Mouse (Mus musculus) CH12.LX (cell line): ENCODE results near the gene Banf2. TPM values are rescaled to one million over a fixed set of nuclear protein-coding genes. Genes with fewer than 3 reads are reported as not detected.

Experiments
- DNase-seq: peaks from one replicate; pipeline ENCODE4 v3.0.0-alpha.2; 2013; ENCODE audit errors: extremely low read depth
- H3K27ac ChIP-seq: 2 replicates; pipeline ENCODE4 v1.5.1; 2012; ENCODE audit warnings: low read depth, mild to moderate bottlenecking, control low read depth, moderate library complexity; ENCODE audit not compliant: insufficient read depth
- H3K27me3 ChIP-seq: replicated peaks from 2 replicates; pipeline ENCODE3; 2012; ENCODE audit warnings: inconsistent platforms
- H3K36me3 ChIP-seq, 2 experiments: replicated peaks in 1 of 2; 2 replicates each; pipeline versions ENCODE3 to v1.6.1; 2012; ENCODE audit warnings: inconsistent platforms in 1 of 2, low read length in 1 of 2, mild to moderate bottlenecking in 1 of 2, mixed read lengths in 1 of 2, moderate library complexity in 1 of 2; ENCODE audit not compliant: control insufficient read depth in 1 of 2, insufficient read depth in 1 of 2
- H3K4me1 ChIP-seq, 2 experiments: 2 replicates each; pipeline ENCODE4 v1.6.1; 2012; ENCODE audit warnings: inconsistent platforms in 1 of 2, moderate library complexity in 1 of 2; ENCODE audit not compliant: insufficient read depth in 2 of 2, control insufficient read depth in 1 of 2
- H3K4me2 ChIP-seq: 2 replicates; pipeline ENCODE4 v1.6.1; 2012; ENCODE audit warnings: low read depth, mild to moderate bottlenecking, control low read depth; ENCODE audit not compliant: poor library complexity, insufficient read depth, severe bottlenecking
- H3K4me3 ChIP-seq, 3 experiments: fragments of 150-350 bp in 1 of 3; sonication (generic) in 1 of 3; replicated peaks in 1 of 3; 2 replicates each; pipeline versions ENCODE3 to v1.5.1; 2011 to 2012; ENCODE audit warnings: low read depth in 2 of 3, low read length in 2 of 3, mild to moderate bottlenecking in 2 of 3, moderate library complexity in 2 of 3, control low read depth in 1 of 3, improper control_type of control experiment in 1 of 3, inconsistent platforms in 1 of 3, mixed read lengths in 1 of 3; ENCODE audit not compliant: poor library complexity in 1 of 3
- H3K79me2 ChIP-seq: replicated peaks from 2 replicates; pipeline ENCODE4 v1.6.1; 2012; ENCODE audit warnings: mild to moderate bottlenecking, moderate library complexity; ENCODE audit not compliant: control insufficient read depth, poor library complexity, insufficient read depth, severe bottlenecking; ENCODE audit errors: extremely low read depth
- H3K9ac ChIP-seq: 2 replicates; pipeline ENCODE4 v1.6.1; 2012; ENCODE audit warnings: low read depth, mild to moderate bottlenecking, control low read depth, moderate library complexity; ENCODE audit not compliant: insufficient read depth
- H3K9me3 ChIP-seq: replicated peaks from 2 replicates; pipeline ENCODE3; 2012; ENCODE audit warnings: low read length, inconsistent platforms, mixed read lengths
- BHLHE40 ChIP-seq: IDR thresholded peaks from 2 replicates; pipeline ENCODE4 v1.6.1; 2011; ENCODE audit warnings: mild to moderate bottlenecking, low read depth, low read length, improper control_type of control experiment
- CTCF ChIP-seq, 2 experiments: IDR thresholded peaks in 1 of 2; conservative IDR thresholded peaks in 1 of 2; 2 replicates each; pipeline ENCODE4 v1.5.1; 2011 to 2012; ENCODE audit warnings: low read depth in 2 of 2, low read length in 2 of 2, improper control_type of control experiment in 1 of 2, inconsistent platforms in 1 of 2, mild to moderate bottlenecking in 1 of 2, moderate library complexity in 1 of 2
- E2F4 ChIP-seq: IDR thresholded peaks from 2 replicates; pipeline ENCODE4 v1.6.1; 2011; ENCODE audit warnings: low read depth, low read length, improper control_type of control experiment; ENCODE audit not compliant: insufficient replicate concordance
- IRF4 ChIP-seq: IDR thresholded peaks from 2 replicates; pipeline ENCODE4 v1.6.1; 2014; ENCODE audit warnings: low read depth, mild to moderate bottlenecking, inconsistent platforms, low read length, improper control_type of control experiment
- JUN ChIP-seq: IDR thresholded peaks from 2 replicates; pipeline ENCODE4 v1.6.1; 2011; ENCODE audit warnings: low read depth, mild to moderate bottlenecking, low read length, improper control_type of control experiment, moderate library complexity; ENCODE audit not compliant: insufficient read depth
- KAT2A ChIP-seq: IDR thresholded peaks from 2 replicates; pipeline ENCODE4 v1.6.1; 2012; ENCODE audit warnings: low read length, improper control_type of control experiment, inconsistent platforms; ENCODE audit not compliant: insufficient replicate concordance
- MAFK ChIP-seq: IDR thresholded peaks from 2 replicates; pipeline ENCODE4 v1.6.1; 2011; ENCODE audit warnings: low read length, improper control_type of control experiment; ENCODE audit not compliant: insufficient replicate concordance
- MEF2A ChIP-seq: IDR thresholded peaks from 2 replicates; pipeline ENCODE4 v1.6.1; 2014; ENCODE audit warnings: low read depth, mild to moderate bottlenecking, inconsistent platforms, low read length, improper control_type of control experiment, borderline replicate concordance
- MXI1 ChIP-seq: IDR thresholded peaks from 2 replicates; pipeline ENCODE4 v1.6.1; 2011; ENCODE audit warnings: mild to moderate bottlenecking, low read depth, low read length, improper control_type of control experiment
- MYC ChIP-seq: IDR thresholded peaks from 2 replicates; pipeline ENCODE4 v1.6.1; 2011; ENCODE audit warnings: low read depth, mild to moderate bottlenecking, improper control_type of control experiment, low read length
- NELFE ChIP-seq: IDR thresholded peaks from 2 replicates; pipeline ENCODE4 v1.6.1; 2011; ENCODE audit warnings: low read depth, low read length, improper control_type of control experiment
- PAX5 ChIP-seq: IDR thresholded peaks from 2 replicates; pipeline ENCODE4 v1.6.1; 2012; ENCODE audit warnings: low read length, inconsistent platforms, mixed read lengths
- RAD21 ChIP-seq: IDR thresholded peaks from 2 replicates; pipeline ENCODE4 v1.6.1; 2011; ENCODE audit warnings: low read depth, mild to moderate bottlenecking, low read length, improper control_type of control experiment, moderate library complexity
- RCOR1 ChIP-seq: conservative IDR thresholded peaks from 2 replicates; pipeline ENCODE4 v1.6.1; 2012; ENCODE audit warnings: low read depth, mild to moderate bottlenecking, inconsistent platforms, low read length, improper control_type of control experiment
- SMC3 ChIP-seq: IDR thresholded peaks from 2 replicates; pipeline ENCODE4 v1.6.1; 2011; ENCODE audit warnings: low read depth, low read length, improper control_type of control experiment
- TCF12 ChIP-seq: IDR thresholded peaks from 2 replicates; pipeline ENCODE4 v1.6.1; 2014; ENCODE audit warnings: low read depth, mild to moderate bottlenecking, inconsistent platforms, low read length, improper control_type of control experiment
- USF2 ChIP-seq: conservative IDR thresholded peaks from 2 replicates; pipeline ENCODE4 v1.6.1; 2011; ENCODE audit warnings: low read depth, low read length, improper control_type of control experiment
- ZKSCAN1 ChIP-seq: IDR thresholded peaks from 2 replicates; pipeline ENCODE4 v1.6.1; 2012; ENCODE audit warnings: low read depth, inconsistent platforms, low read length, improper control_type of control experiment, borderline replicate concordance
- ZMIZ1 ChIP-seq: IDR thresholded peaks from 2 replicates; pipeline ENCODE4 v1.6.1; 2012; ENCODE audit warnings: low read depth, mild to moderate bottlenecking, inconsistent platforms, low read length, improper control_type of control experiment
- ZNF384 ChIP-seq: IDR thresholded peaks from 2 replicates; pipeline ENCODE4 v1.6.1; 2012; ENCODE audit warnings: low read depth, low read length, improper control_type of control experiment, inconsistent platforms
- dilution Hi-C: fragments of 300-500 bp; cut with MboI; formaldehyde crosslinking; loops from 2 replicates; pipeline ENCODE4 v1.14.3; 2020; ENCODE audit warnings: low sequenced_read_pairs; ENCODE audit not compliant: extremely low pct_unique_long_range_greater_than_20kb, extremely low pct_ligation_motif_present
- in situ Hi-C: fragments of 300-500 bp; cut with MboI; formaldehyde crosslinking; loops from 3 replicates; pipeline ENCODE4 v1.14.3; 2019; ENCODE audit warnings: low sequenced_read_pairs, low pct_ligation_motif_present, low pct_unique_long_range_greater_than_20kb, mixed read lengths
- polyA plus RNA-seq: library from polyadenylated mRNA; unstranded; fragments of >175 nt; gene quantifications from 2 replicates; pipeline ENCODE4 v1.2.1, GENCODE M21; 2012; ENCODE audit warnings: low read depth; ENCODE audit not compliant: insufficient read length
- total RNA-seq, 2 experiments: library from RNA; depleted of rRNA; stranded (reverse); fragments of 300-350 nt in 1 of 2; fragments of >200 nt in 1 of 2; gene quantifications; 2 replicates each; pipeline ENCODE4 v1.2.3; 2012 to 2014

The Banf2 gene
- total and polyA plus RNA-seq, 3 experiments: not detected

GRCm38 (mm10) chr2:144112666-144113065, 79.8 kb downstream of the Banf2 start (continued):
- TF ChIP-seq MYC (peak; percentile 75; the same call in 1 of the 2 replicates), USF2 (no peak), SMC3 (no peak), RAD21 (no peak; the same call in 1 of the 2 replicates), KAT2A (0 out of 2 replicates have a peak, but pooled peaks have one; percentile 49), BHLHE40 (peak; percentile 99), MAFK (peak; percentile 91), CTCF (conservative IDR thresholded peaks at IDR 0.05 in 1 of 2, IDR thresholded peaks at IDR 0.05 in 1 of 2; ENCODE audit: low read depth in 2 of 2, low read length in 2 of 2) (no peak), IRF4 (peak; percentile 96), NELFE (no peak), ZKSCAN1 (no peak), RCOR1 (peak; percentile 99), ZMIZ1 (no peak)

- no peak overlapping the region for H3K4me3 ChIP-seq
- TF ChIP-seq MYC: no peak
- no peak for TF ChIP-seq RCOR1
- no peak for TF ChIP-seq CTCF (conservative IDR thresholded peaks at IDR 0.05 in 1 of 2, IDR thresholded peaks at IDR 0.05 in 1 of 2; ENCODE audit: low read depth in 2 of 2, low read length in 2 of 2)
- no peak for TF ChIP-seq JUN
- no peak for TF ChIP-seq MEF2A
- no peak for TF ChIP-seq MXI1
- no peak for TF ChIP-seq PAX5
- no peak for TF ChIP-seq ZNF384
- no peak for TF ChIP-seq IRF4
- no peak for TF ChIP-seq BHLHE40
- no peak for TF ChIP-seq E2F4
- no peak for TF ChIP-seq TCF12
- no peak overlapping the region for H3K4me2 ChIP-seq
- dilution Hi-C loops: no loop called here
- no peak overlapping the region for H3K27ac ChIP-seq
- H3K9me3 ChIP-seq: peaks cover 9% of the 10 kb centered on the region
- H3K4me1 ChIP-seq: peaks cover 2 to 10% of the 10 kb centered on the region in 2 experiments; a peak in 3 of 4 replicates
- H3K36me3 ChIP-seq: no peaks in the 10 kb centered on the region
- no peak for DNase-seq
- H3K79me2 ChIP-seq: no peaks in the 10 kb centered on the region
- in situ Hi-C loops: loop anchor here (5.0 to 10.0 kb wide), 3 partner anchors 47 to 103 kb away; partner anchors contain the start of gene Rrbp1
- no peak overlapping the region for H3K9ac ChIP-seq
- peaks cover 42% of the 10 kb centered on the region for H3K27me3 ChIP-seq
These were observed 85.2 kb downstream of the Banf2 start for GRCm38 (mm10) chr2:144118061-144118460.
